In the genomic region with DNA sequence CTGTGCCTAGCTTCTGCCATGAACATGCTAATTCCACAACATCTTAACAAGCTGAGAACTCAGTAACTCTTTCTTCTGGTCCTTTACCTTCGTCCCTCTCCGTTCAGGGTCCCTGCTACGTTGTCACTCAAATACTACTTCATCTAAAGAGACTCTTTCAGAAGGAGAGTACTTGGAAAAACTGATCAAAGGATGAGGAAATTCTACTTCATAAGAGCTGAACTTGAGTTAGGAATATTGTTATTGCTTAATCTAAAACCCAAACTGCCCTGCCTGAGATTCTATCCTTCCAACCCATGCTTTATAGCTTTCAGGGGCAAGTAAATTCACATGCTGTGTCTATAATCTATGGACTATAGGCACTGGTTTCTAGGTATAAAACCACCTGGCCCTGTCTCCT, we compare ENCODE assay signal across 22 mouse cellular contexts.
"Had no signal": no experiment of that assay in that cellular context is flagged by ENCODE, and none has a peak within 500 bp of the region (broad histone marks: within the 10 kb centered on the region; RNA-seq: fewer than 3 reads in every experiment).

No protein-coding gene starts in this region.

- H3K27me3 ChIP-seq: heart, embryonic 13.5 days; heart, embryonic 15.5 days; hindbrain, embryonic 13.5 days; hindbrain, embryonic 15.5 days; limb, embryonic 12.5 days had no signal

- H3K4me2 ChIP-seq: heart, embryonic 11.5 days; heart, embryonic 13.5 days; heart, embryonic 15.5 days; hindbrain, embryonic 13.5 days; hindbrain, embryonic 15.5 days; limb, embryonic 12.5 days had no signal

- H3K9ac ChIP-seq: heart, embryonic 13.5 days; heart, embryonic 15.5 days; hindbrain, embryonic 13.5 days; hindbrain, embryonic 15.5 days; limb, embryonic 12.5 days had no signal

- H3K4me3 ChIP-seq: gastrocnemius, adult 2 months; heart, adult 2 months; heart, embryonic 13.5 days; heart, embryonic 15.5 days; hindbrain, embryonic 13.5 days; hindbrain, embryonic 15.5 days; layer of hippocampus, adult 2 months; left cerebral cortex, adult 2 months; limb, embryonic 10.5 days; limb, embryonic 12.5 days had no signal

- H3K9me3 ChIP-seq: heart, embryonic 13.5 days; heart, embryonic 15.5 days; hindbrain, embryonic 13.5 days; hindbrain, embryonic 15.5 days; limb, embryonic 10.5 days; limb, embryonic 12.5 days had no signal

- H3K36me3 ChIP-seq: hindbrain, embryonic 13.5 days; hindbrain, embryonic 15.5 days had no signal

- H3K27ac ChIP-seq: heart, adult 2 months; hindbrain, embryonic 13.5 days; hindbrain, embryonic 15.5 days; hindbrain, postnatal 0 days; layer of hippocampus, adult 2 months; left cerebral cortex, adult 2 months; limb, embryonic 10.5 days had no signal

- ATAC-seq: forebrain, embryonic 16.5 days; hindbrain, postnatal 0 days; intestine, embryonic 16.5 days had no signal

- DNase-seq: gastrocnemius, postnatal 36 days; heart, postnatal 14 days; heart, postnatal 36 days; kidney, adult 11 months; kidney, adult 9 months; kidney, postnatal 10 days; kidney, postnatal 25 days; kidney, postnatal 4 days had no signal
